Mouse (Mus musculus): ENCODE data around the gene 1700061G19Rik. TPM values are rescaled to one million over a fixed set of nuclear protein-coding genes. Genes with fewer than 3 reads are reported as not detected.

Gene 1700061G19Rik
- polyA plus RNA-seq, 1 experiment = 0.01 TPM

- no peak overlapping the region for H3K4me3 ChIP-seq
- TF ChIP-seq MAX (IDR thresholded peaks at IDR 0.05; ENCODE audit: low read depth) (no peak), MYOD1 (IDR thresholded peaks at IDR 0.05; ENCODE audit: control insufficient read depth in 1 of 3, insufficient read length in 2 of 3, low read depth in 2 of 3) (no peak), CEBPB (IDR thresholded peaks at IDR 0.05; ENCODE audit: insufficient read depth, poor library complexity, severe bottlenecking) (no peak), TCF12 (IDR thresholded peaks at IDR 0.05; ENCODE audit: insufficient read depth, poor library complexity, severe bottlenecking) (no peak), SRF (IDR thresholded peaks at IDR 0.05; ENCODE audit: control insufficient read depth, insufficient read length, low read depth) (no peak), POLR2A (IDR thresholded peaks at IDR 0.05; ENCODE audit: insufficient read length, low read depth) (no peak), POLR2AphosphoS2 (IDR thresholded peaks at IDR 0.05; ENCODE audit: insufficient read length, low read depth) (no peak), E2F4 (IDR thresholded peaks at IDR 0.05; ENCODE audit: insufficient read depth) (no peak), USF1 (IDR thresholded peaks at IDR 0.05; ENCODE audit: low read depth) (no peak), REST (IDR thresholded peaks at IDR 0.05; ENCODE audit: insufficient read depth, insufficient read length) (no peak), MYOG (IDR thresholded peaks at IDR 0.05; ENCODE audit: control insufficient read depth in 1 of 3, insufficient read depth in 1 of 3, insufficient read length in 2 of 3, low read depth in 2 of 3) (no peak), TCF3 (IDR thresholded peaks at IDR 0.05; ENCODE audit: insufficient read length, low read depth) (no peak)
- H3K79me2 ChIP-seq (ENCODE audit: control insufficient read depth, insufficient read depth) = no peaks in the 10 kb centered on the region
- no peak overlapping the region for H3K4me2 ChIP-seq (ENCODE audit: low read depth)
- no peaks in the 10 kb centered on the region for H3K27me3 ChIP-seq (ENCODE audit: control insufficient read depth, insufficient read depth, insufficient read length)
- no peak overlapping the region for H3ac ChIP-seq (ENCODE audit: control insufficient read depth, insufficient read length)
- H3K36me3 ChIP-seq (ENCODE audit: control insufficient read depth, insufficient read depth) = peaks cover 3% of the 10 kb centered on the region
Observed at GRCm38 (mm10) chr17:56896513-56897129, 21.3 kb downstream of the 1700061G19Rik start.

DNA sequence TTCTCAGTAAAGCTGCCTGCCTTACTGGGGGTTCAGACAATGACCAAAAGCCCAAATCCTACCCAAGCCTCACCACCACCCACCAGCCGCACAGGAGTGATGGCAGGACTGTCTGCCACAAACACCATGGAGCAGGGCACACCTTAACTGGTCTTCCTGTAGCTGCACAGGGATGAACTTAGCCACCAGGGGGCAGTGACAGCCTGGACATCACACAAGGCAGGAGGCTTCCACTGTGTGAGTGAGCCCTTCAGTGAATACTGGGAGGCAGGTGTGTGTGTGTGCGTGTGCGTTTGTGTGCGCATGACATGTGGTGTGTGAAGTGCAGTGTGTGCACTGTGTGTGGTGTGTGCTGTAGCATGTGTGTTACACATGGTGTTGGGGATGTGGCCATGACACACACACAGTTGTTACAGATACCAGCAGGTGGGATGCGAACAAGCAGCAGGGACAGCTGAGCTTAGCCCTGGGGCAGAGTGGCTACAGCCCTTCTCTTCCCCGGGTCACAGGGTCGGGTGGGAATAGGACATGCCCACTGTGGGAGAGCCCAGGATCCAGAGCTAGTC lies 22.4 kb downstream of the 1700061G19Rik start:
- no peak overlapping the region for H3ac ChIP-seq (ENCODE audit: control insufficient read depth, insufficient read length)
- no peak overlapping the region for H3K4me3 ChIP-seq
- H3K36me3 ChIP-seq (ENCODE audit: control insufficient read depth, insufficient read depth) = no peaks in the 10 kb centered on the region
- H3K4me2 ChIP-seq (ENCODE audit: low read depth) = no peak overlapping the region
- no peaks in the 10 kb centered on the region for H3K79me2 ChIP-seq (ENCODE audit: control insufficient read depth, insufficient read depth)
- no peaks in the 10 kb centered on the region for H3K27me3 ChIP-seq (ENCODE audit: control insufficient read depth, insufficient read depth, insufficient read length)
- TF ChIP-seq E2F4 (IDR thresholded peaks at IDR 0.05; ENCODE audit: insufficient read depth) (no peak), USF1 (IDR thresholded peaks at IDR 0.05; ENCODE audit: low read depth) (no peak), REST (IDR thresholded peaks at IDR 0.05; ENCODE audit: insufficient read depth, insufficient read length) (no peak), CEBPB (IDR thresholded peaks at IDR 0.05; ENCODE audit: insufficient read depth, poor library complexity, severe bottlenecking) (no peak), MAX (IDR thresholded peaks at IDR 0.05; ENCODE audit: low read depth) (no peak), POLR2AphosphoS2 (IDR thresholded peaks at IDR 0.05; ENCODE audit: insufficient read length, low read depth) (no peak), SRF (IDR thresholded peaks at IDR 0.05; ENCODE audit: control insufficient read depth, insufficient read length, low read depth) (peak; percentile 61), POLR2A (IDR thresholded peaks at IDR 0.05; ENCODE audit: insufficient read length, low read depth) (no peak), MYOG (IDR thresholded peaks at IDR 0.05; ENCODE audit: control insufficient read depth in 1 of 3, insufficient read depth in 1 of 3, insufficient read length in 2 of 3, low read depth in 2 of 3) (peak in 2 of 3 experiments; percentile 67 to 68), TCF3 (IDR thresholded peaks at IDR 0.05; ENCODE audit: insufficient read length, low read depth) (no peak), TCF12 (IDR thresholded peaks at IDR 0.05; ENCODE audit: insufficient read depth, poor library complexity, severe bottlenecking) (no peak), MYOD1 (IDR thresholded peaks at IDR 0.05; ENCODE audit: control insufficient read depth in 1 of 3, insufficient read length in 2 of 3, low read depth in 2 of 3) (peak in 2 of 3 experiments; percentile 55 to 73)

DNA sequence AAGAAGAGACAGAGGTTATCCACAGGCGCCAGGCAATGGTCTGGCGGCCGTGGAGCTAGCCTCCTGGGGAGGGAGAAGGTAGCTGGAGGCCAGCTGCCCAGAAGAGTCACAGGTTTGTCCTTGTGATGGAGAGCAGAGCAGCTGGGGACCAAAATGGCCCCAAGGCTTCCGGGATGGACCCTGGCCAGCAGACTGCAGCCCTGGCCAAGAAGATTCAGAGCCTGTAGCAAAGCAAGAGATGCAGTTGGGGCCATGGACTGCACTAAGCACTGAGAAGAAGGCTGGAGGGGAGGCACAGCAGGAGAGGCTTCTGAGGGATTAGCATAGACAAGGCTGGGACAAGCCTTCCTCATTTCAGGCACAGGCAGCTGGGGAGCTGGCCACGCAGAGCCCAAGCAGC lies 27.4 kb downstream of the 1700061G19Rik start:
- H3ac ChIP-seq (ENCODE audit: control insufficient read depth, insufficient read length) = no peak overlapping the region

DNA sequence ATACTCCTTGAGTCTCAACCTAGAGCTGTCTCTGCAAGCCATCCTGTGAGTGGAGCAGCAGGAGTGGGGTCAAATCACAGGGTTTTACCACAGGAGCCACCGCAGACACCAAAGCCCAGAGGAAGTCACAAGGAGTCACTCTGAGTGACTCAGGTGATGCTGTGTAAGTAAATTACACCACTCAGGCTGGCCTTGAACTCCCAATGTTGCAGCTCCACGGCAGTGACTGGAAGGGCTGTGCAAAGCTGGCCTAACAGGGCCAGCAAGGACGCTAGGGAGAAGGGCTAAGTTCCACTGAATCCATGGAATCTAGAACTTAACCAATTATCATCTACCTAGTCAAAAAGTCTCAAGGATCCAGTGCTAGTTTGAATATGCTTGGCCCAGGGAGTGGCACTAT lies 30.9 kb downstream of the 1700061G19Rik start:
- Histone ChIP-seq H3ac (ENCODE audit: control insufficient read depth, insufficient read length) (no peak overlapping the region), H3K4me2 (ENCODE audit: low read depth) (no peak overlapping the region), H3K27me3 (ENCODE audit: control insufficient read depth, insufficient read depth, insufficient read length) (no peaks in the 10 kb centered on the region), H3K79me2 (ENCODE audit: control insufficient read depth, insufficient read depth) (no peaks in the 10 kb centered on the region), H3K4me3 (no peak overlapping the region), H3K36me3 (ENCODE audit: control insufficient read depth, insufficient read depth) (peaks cover 3% of the 10 kb centered on the region)
- TF ChIP-seq SRF (IDR thresholded peaks at IDR 0.05; ENCODE audit: control insufficient read depth, insufficient read length, low read depth) = no peak
- no peak for TF ChIP-seq TCF12 (IDR thresholded peaks at IDR 0.05; ENCODE audit: insufficient read depth, poor library complexity, severe bottlenecking)
- TF ChIP-seq TCF3 (IDR thresholded peaks at IDR 0.05; ENCODE audit: insufficient read length, low read depth) = no peak
- no peak for TF ChIP-seq REST (IDR thresholded peaks at IDR 0.05; ENCODE audit: insufficient read depth, insufficient read length)
- no peak for TF ChIP-seq MAX (IDR thresholded peaks at IDR 0.05; ENCODE audit: low read depth)
- no peak for TF ChIP-seq USF1 (IDR thresholded peaks at IDR 0.05; ENCODE audit: low read depth)
- TF ChIP-seq POLR2A (IDR thresholded peaks at IDR 0.05; ENCODE audit: insufficient read length, low read depth) = no peak

More for the DNA sequence above, 27.4 kb downstream of the 1700061G19Rik start:
- no peak for TF ChIP-seq POLR2AphosphoS2 (IDR thresholded peaks at IDR 0.05; ENCODE audit: insufficient read length, low read depth)
- TF ChIP-seq USF1 (IDR thresholded peaks at IDR 0.05; ENCODE audit: low read depth) = no peak
- Histone ChIP-seq H3K79me2 (ENCODE audit: control insufficient read depth, insufficient read depth) (no peaks in the 10 kb centered on the region), H3K36me3 (ENCODE audit: control insufficient read depth, insufficient read depth) (no peaks in the 10 kb centered on the region), H3K4me2 (ENCODE audit: low read depth) (no peak overlapping the region), H3K4me3 (no peak overlapping the region), H3K27me3 (ENCODE audit: control insufficient read depth, insufficient read depth, insufficient read length) (no peaks in the 10 kb centered on the region)

DNA sequence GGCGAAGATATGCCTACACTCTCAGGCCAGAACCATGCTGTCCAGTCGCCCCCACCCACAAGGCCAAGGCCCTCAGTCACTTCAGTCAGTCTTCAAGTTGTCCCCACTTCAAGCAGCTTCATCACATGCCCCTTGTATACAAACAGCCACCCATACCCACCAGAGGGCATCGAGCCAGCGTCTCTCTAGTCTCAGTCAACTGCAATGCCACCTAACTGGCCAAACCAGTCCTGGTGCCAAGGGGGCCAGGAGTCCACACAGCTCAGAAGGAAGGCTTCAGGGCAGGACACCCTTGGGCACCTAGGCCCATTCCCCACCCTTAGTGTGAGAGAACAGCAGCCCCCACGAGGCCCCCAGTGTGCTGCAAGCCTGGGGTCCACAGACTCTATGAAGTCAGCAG lies 31.8 kb downstream of the 1700061G19Rik start:
- TF ChIP-seq MAX (IDR thresholded peaks at IDR 0.05; ENCODE audit: low read depth) (no peak), REST (IDR thresholded peaks at IDR 0.05; ENCODE audit: insufficient read depth, insufficient read length) (no peak), USF1 (IDR thresholded peaks at IDR 0.05; ENCODE audit: low read depth) (no peak), POLR2A (IDR thresholded peaks at IDR 0.05; ENCODE audit: insufficient read length, low read depth) (no peak), TCF3 (IDR thresholded peaks at IDR 0.05; ENCODE audit: insufficient read length, low read depth) (no peak), POLR2AphosphoS2 (IDR thresholded peaks at IDR 0.05; ENCODE audit: insufficient read length, low read depth) (no peak), SRF (IDR thresholded peaks at IDR 0.05; ENCODE audit: control insufficient read depth, insufficient read length, low read depth) (no peak), MYOD1 (IDR thresholded peaks at IDR 0.05; ENCODE audit: control insufficient read depth in 1 of 3, insufficient read length in 2 of 3, low read depth in 2 of 3) (no peak), CEBPB (IDR thresholded peaks at IDR 0.05; ENCODE audit: insufficient read depth, poor library complexity, severe bottlenecking) (no peak), TCF12 (IDR thresholded peaks at IDR 0.05; ENCODE audit: insufficient read depth, poor library complexity, severe bottlenecking) (no peak), E2F4 (IDR thresholded peaks at IDR 0.05; ENCODE audit: insufficient read depth) (no peak), MYOG (IDR thresholded peaks at IDR 0.05; ENCODE audit: control insufficient read depth in 1 of 3, insufficient read depth in 1 of 3, insufficient read length in 2 of 3, low read depth in 2 of 3) (no peak)
- Histone ChIP-seq H3ac (ENCODE audit: control insufficient read depth, insufficient read length) (no peak overlapping the region), H3K36me3 (ENCODE audit: control insufficient read depth, insufficient read depth) (peaks cover 3% of the 10 kb centered on the region), H3K4me2 (ENCODE audit: low read depth) (no peak overlapping the region), H3K27me3 (ENCODE audit: control insufficient read depth, insufficient read depth, insufficient read length) (no peaks in the 10 kb centered on the region), H3K4me3 (no peak overlapping the region), H3K79me2 (ENCODE audit: control insufficient read depth, insufficient read depth) (no peaks in the 10 kb centered on the region)
